Mouse (Mus musculus) heart, postnatal 0 days (tissue): ENCODE measurements around the gene Iqcf4. TPM values are rescaled to one million over a fixed set of nuclear protein-coding genes. Genes with fewer than 3 reads are reported as not detected.

Experiments
- ATAC-seq: fragments of 200-750 bp; cut with Nextera tagmentation; 2 replicates; pipeline ENCODE4 v1.8.0; 2017; ENCODE audit warnings: low read depth, moderate number of reproducible peaks, moderate library complexity; ENCODE audit not compliant: insufficient read depth
- DNase-seq: peaks from one replicate; pipeline ENCODE4 v3.0.0-alpha.2; 2016; ENCODE audit warnings: low spot score
- H3K27ac ChIP-seq: fragments of 300-500 bp; sonication (generic); 2 replicates; pipeline ENCODE4 v1.5.1; 2014; ENCODE audit warnings: low read depth, mild to moderate bottlenecking
- H3K27me3 ChIP-seq: fragments of 300-500 bp; sonication (generic); 2 replicates; pipeline ENCODE4 v1.6.1; 2014; ENCODE audit warnings: low read length, mixed read lengths; ENCODE audit not compliant: control insufficient read depth, insufficient read depth
- H3K36me3 ChIP-seq: fragments of 300-500 bp; sonication (generic); replicated peaks from 2 replicates; pipeline ENCODE4 v1.6.1; 2014; ENCODE audit warnings: low read length, mixed read lengths; ENCODE audit not compliant: control insufficient read depth, insufficient read depth
- H3K4me1 ChIP-seq: fragments of 300-500 bp; sonication (generic); 2 replicates; pipeline ENCODE4 v1.6.1; 2014; ENCODE audit warnings: antibody characterized with exemption; ENCODE audit not compliant: control insufficient read depth, insufficient read depth
- H3K4me2 ChIP-seq: fragments of 300-500 bp; sonication (generic); 2 replicates; pipeline ENCODE4 v1.6.1; 2014; ENCODE audit warnings: low read depth, mild to moderate bottlenecking, low read length, moderate library complexity
- H3K4me3 ChIP-seq: fragments of 300-500 bp; sonication (generic); 2 replicates; pipeline ENCODE4 v1.5.1; 2014; ENCODE audit warnings: low read depth, low read length
- H3K9ac ChIP-seq: fragments of 300-500 bp; sonication (generic); replicated peaks from 2 replicates; pipeline ENCODE4 v1.6.1; 2014; ENCODE audit warnings: low read depth, low read length, mixed read lengths
- H3K9me3 ChIP-seq: fragments of 300-500 bp; sonication (generic); replicated peaks from 2 replicates; pipeline ENCODE4 v1.6.1; 2016; ENCODE audit warnings: low read length; ENCODE audit not compliant: control insufficient read depth
- CTCF ChIP-seq: IDR thresholded peaks from 2 replicates; pipeline ENCODE4 v1.5.1; 2016; ENCODE audit warnings: antibody characterized with exemption, control low read depth, low read depth
- EP300 ChIP-seq: IDR thresholded peaks from 2 replicates; pipeline ENCODE4 v1.6.1; 2016; ENCODE audit warnings: antibody characterized with exemption, low read depth
- WGBS: fragments of 180-500 bp; shearing (Covaris S2); extraction: QIAGEN DNeasy Blood & Tissue Kit; methylation state at CpG from one replicate; pipeline ENCODE4 v1.1.7; 2014; 5-methylcytosine and 5-hydroxymethylcytosine counted together
- polyA plus RNA-seq: library from polyadenylated mRNA; unstranded; fragments of >200 nt; fragmentation: Nextera tagmentation; extraction: Ambion mirVana; gene quantifications from 2 replicates; pipeline ENCODE4 v1.2.1, GENCODE M21; 2015
- total RNA-seq: library from RNA; depleted of rRNA; stranded (reverse); fragments of >200 nt; gene quantifications from 2 replicates; pipeline ENCODE4 v1.2.3, GENCODE M21; 2014; ENCODE audit warnings: low replicate concordance

Iqcf4 gene
- total and polyA plus RNA-seq, 2 experiments from 2014 or later: not detected

GRCm38 (mm10) chr9:106580016-106580415 is 9.2 kb upstream of the Iqcf4 start:
- no peaks in the 10 kb centered on the region for H3K4me1 ChIP-seq
- ATAC-seq (no peak), DNase-seq (no peak)
- TF ChIP-seq CTCF: no peak
- no peak for TF ChIP-seq EP300
- 0 out of 2 replicates have a peak, but pooled peaks cover 4% of the 10 kb centered on the region for H3K9me3 ChIP-seq
- no peaks in the 10 kb centered on the region for H3K27me3 ChIP-seq
- no peak overlapping the region for H3K4me2 ChIP-seq
- no peaks in the 10 kb centered on the region for H3K36me3 ChIP-seq
- no peak overlapping the region for H3K4me3 ChIP-seq
- H3K9ac ChIP-seq: no peak overlapping the region
- 83% methylated on average over 7 of the region's 7 CpGs for WGBS
- H3K27ac ChIP-seq: no peak overlapping the region

- no peak overlapping the region for H3K4me2 ChIP-seq
- WGBS: 56% methylated on average over 2 of the region's 2 CpGs
- H3K4me3 ChIP-seq: no peak overlapping the region
- H3K9ac ChIP-seq: no peak overlapping the region
- 0 out of 2 replicates have a peak, but pooled peaks cover 4% of the 10 kb centered on the region for H3K9me3 ChIP-seq
- ATAC-seq (no peak), DNase-seq (no peak)
- H3K36me3 ChIP-seq: no peaks in the 10 kb centered on the region
- H3K27ac ChIP-seq: no peak overlapping the region
- TF ChIP-seq CTCF (no peak), EP300 (no peak)
- no peaks in the 10 kb centered on the region for H3K4me1 ChIP-seq
- no peaks in the 10 kb centered on the region for H3K27me3 ChIP-seq
These were observed 5.3 kb upstream of the Iqcf4 start for GRCm38 (mm10) chr9:106576112-106576511.

- no peak overlapping the region for H3K27ac ChIP-seq
- H3K9ac ChIP-seq: no peak overlapping the region
- H3K36me3 ChIP-seq: no peaks in the 10 kb centered on the region
- TF ChIP-seq EP300 (no peak), CTCF (no peak)
- DNase-seq (no peak), ATAC-seq (no peak)
- no peak overlapping the region for H3K4me3 ChIP-seq
- no peaks in the 10 kb centered on the region for H3K27me3 ChIP-seq
- WGBS: 78% methylated on average over 5 of the region's 5 CpGs
- H3K9me3 ChIP-seq: no peaks in the 10 kb centered on the region
- H3K4me1 ChIP-seq: no peaks in the 10 kb centered on the region
- H3K4me2 ChIP-seq: no peak overlapping the region
These were observed 2.6 kb upstream of the Iqcf4 start for GRCm38 (mm10) chr9:106573366-106573765.

- Histone ChIP-seq H3K36me3 (no peaks in the 10 kb centered on the region), H3K9me3 (no peaks in the 10 kb centered on the region), H3K9ac (no peak overlapping the region), H3K27ac (no peak overlapping the region), H3K4me1 (no peaks in the 10 kb centered on the region), H3K27me3 (no peaks in the 10 kb centered on the region), H3K4me3 (no peak overlapping the region), H3K4me2 (no peak overlapping the region)
- 79% methylated on average over 2 of the region's 2 CpGs for WGBS
- TF ChIP-seq CTCF (no peak), EP300 (no peak)
- DNase-seq (no peak), ATAC-seq (no peak)
These were observed 1.4 kb upstream of the Iqcf4 start for GRCm38 (mm10) chr9:106572186-106572585.

- no peak for DNase-seq
- H3K27me3 ChIP-seq: no peaks in the 10 kb centered on the region
- H3K9me3 ChIP-seq: no peaks in the 10 kb centered on the region
- no peak overlapping the region for H3K27ac ChIP-seq
- no peak overlapping the region for H3K9ac ChIP-seq
- TF ChIP-seq EP300 (no peak), CTCF (no peak)
- WGBS: 50% methylated on average over 11 of the region's 11 CpGs
- ATAC-seq: no peak
- no peak overlapping the region for H3K4me3 ChIP-seq
- no peak overlapping the region for H3K4me2 ChIP-seq
- no peaks in the 10 kb centered on the region for H3K4me1 ChIP-seq
- no peaks in the 10 kb centered on the region for H3K36me3 ChIP-seq
These were observed 4.4 kb downstream of the Iqcf4 start for GRCm38 (mm10) chr9:106566437-106566836.

- H3K27me3 ChIP-seq: no peaks in the 10 kb centered on the region
- H3K27ac ChIP-seq: no peak overlapping the region
- ATAC-seq (no peak), DNase-seq (no peak)
- H3K9me3 ChIP-seq: no peaks in the 10 kb centered on the region
- no peak overlapping the region for H3K4me2 ChIP-seq
- no peaks in the 10 kb centered on the region for H3K36me3 ChIP-seq
- H3K9ac ChIP-seq: no peak overlapping the region
- no peak for TF ChIP-seq EP300
- no peak for TF ChIP-seq CTCF
- 67% methylated on average over 8 of the region's 8 CpGs for WGBS
- H3K4me3 ChIP-seq: no peak overlapping the region
- no peaks in the 10 kb centered on the region for H3K4me1 ChIP-seq
These were observed 6.8 kb downstream of the Iqcf4 start for GRCm38 (mm10) chr9:106564025-106564424.
